Mouse (Mus musculus): ENCODE measurements around the gene Ddx19b.
"Not testable (repeated sequence)": the region's sequence is repeated elsewhere in the genome, so short reads cannot be mapped to it uniquely, and the experiment has no call there.

Gene Ddx19b

GRCm38 (mm10) chr8:110959906-110960305 is 71.6 kb downstream of the Ddx19b start:
- no peak for DNase-seq

GRCm38 (mm10) chr8:110959071-110959780 is 72.3 kb downstream of the Ddx19b start:
- DNase-seq = no peak

- DNase-seq = not testable (repeated sequence)
Observed at GRCm38 (mm10) chr8:110958553-110958952, 73.0 kb downstream of the Ddx19b start.

- no peak for DNase-seq
Observed at GRCm38 (mm10) chr8:110958135-110958534, 73.4 kb downstream of the Ddx19b start.

GRCm38 (mm10) chr8:110957471-110957870 is 74.1 kb downstream of the Ddx19b start:
- DNase-seq = no peak

- no peak for DNase-seq
Observed at GRCm38 (mm10) chr8:110956619-110957450, 74.7 kb downstream of the Ddx19b start.

GRCm38 (mm10) chr8:110954776-110955175 is 76.8 kb downstream of the Ddx19b start:
- DNase-seq = no peak

All from kidney, adult 11 months (tissue).